Mouse (Mus musculus) left cerebral cortex, postnatal 36 days (tissue): ENCODE results near the gene Vps41. TPM values are rescaled to one million over a fixed set of nuclear protein-coding genes. Genes with fewer than 3 reads are reported as not detected.

Source experiments
- DNase-seq, 2 experiments: peaks; one replicate each; pipeline ENCODE4 v3.0.0; 2021 to 2022; ENCODE audit warnings: low spot score in 2 of 2, mixed read lengths in 1 of 2
- intact Hi-C: fragments of 180-260 bp; cut with DNase I; formaldehyde crosslinking; loops from one replicate; pipeline ENCODE4 v1.15.1; 2025
- total RNA-seq, 2 experiments: library from RNA; stranded (reverse); gene quantifications; 2 replicates each; pipeline ENCODE4 v1.2.3; 2021

The Vps41 gene
- total RNA-seq = 100 to 1,000 TPM; 146 to 150 TPM

DNA sequence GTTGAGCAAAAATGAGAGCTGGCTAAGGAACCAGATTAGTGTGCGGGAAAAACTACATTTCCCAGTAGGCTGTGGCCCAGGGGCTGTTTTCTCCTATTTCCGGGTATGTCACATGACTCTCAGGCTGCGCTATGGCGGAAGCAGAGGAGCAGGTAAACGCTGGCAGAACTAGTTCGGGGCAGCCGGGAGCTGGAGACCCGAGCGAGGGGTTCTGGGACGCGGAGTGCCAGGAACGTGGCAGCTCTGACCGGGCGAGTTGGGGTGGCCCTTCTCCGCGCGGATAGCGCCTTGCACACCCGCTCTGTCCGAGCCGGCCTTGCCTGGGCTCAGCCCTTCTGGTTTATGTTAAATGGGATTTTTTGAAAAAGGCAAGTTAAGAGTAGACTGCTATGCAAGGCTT is at the start of gene Vps41:
Vps41 (plus strand) TSS at position 102 of the 400 bp plus-strand sequence.
- intact Hi-C loops = loop anchor here (5.0 kb wide), 1 partner anchor 65 kb away; no protein-coding TSS in a partner anchor
- peak; percentile 78 to 82 for DNase-seq

- intact Hi-C loops = loop anchor here (2.0 to 5.0 kb wide), 2 partner anchors 576 to 642 kb away; no protein-coding TSS in a partner anchor
Measured at GRCm38 (mm10) chr13:18698518-18699065, 18.5 kb upstream of the Vps41 start.

GRCm38 (mm10) chr13:18711685-18712084 is 5.4 kb upstream of the Vps41 start:
- intact Hi-C loops = no loop called here
- DNase-seq = no peak

More at GRCm38 (mm10) chr13:18698518-18699065, 18.5 kb upstream of the Vps41 start:
- peak; percentile 50 to 54 for DNase-seq

DNA sequence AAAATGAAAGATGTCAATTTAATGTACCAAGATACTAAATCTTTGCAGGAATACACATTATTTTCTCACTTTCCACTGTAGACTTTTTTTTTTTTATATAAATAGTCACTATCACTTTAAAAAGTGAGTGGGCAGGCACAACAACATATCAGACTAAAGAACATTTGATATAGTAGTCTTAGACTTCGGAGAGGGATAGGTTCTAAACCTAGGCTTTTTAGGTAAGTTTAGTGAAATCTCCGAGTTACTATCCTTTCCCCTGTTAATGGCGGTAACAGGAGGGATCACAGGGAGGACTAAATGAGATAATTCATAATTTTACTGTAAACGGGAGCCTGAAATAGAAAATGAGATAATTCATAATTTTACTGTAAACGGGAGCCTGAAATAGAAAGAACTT is 379 bp upstream of the Vps41 start:
- intact Hi-C loops = loop anchor here (5.0 kb wide), 1 partner anchor 66 kb away; no protein-coding TSS in a partner anchor
- no peak for DNase-seq

DNA sequence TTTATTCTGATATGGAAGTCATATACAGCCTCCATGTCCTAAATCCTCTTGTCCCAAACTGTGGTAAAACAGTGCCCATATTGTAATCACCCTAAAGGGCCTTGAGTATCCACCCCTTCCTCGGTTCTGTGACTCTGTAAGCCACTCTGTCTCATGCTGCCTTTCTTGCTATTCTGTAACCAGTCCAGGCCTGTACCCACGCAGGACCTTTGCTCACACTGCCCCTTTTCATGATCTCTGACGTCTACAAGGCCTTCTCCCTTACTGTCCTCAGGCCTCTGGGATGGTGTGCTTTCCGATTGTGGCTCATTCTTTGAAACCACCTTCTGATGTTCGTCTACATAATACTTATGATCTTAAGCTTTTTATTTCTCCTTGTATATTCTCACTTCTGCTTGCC is 1.4 kb downstream of the Vps41 start:
- intact Hi-C loops = loop anchor here (5.0 kb wide), 1 partner anchor 64 kb away; no protein-coding TSS in a partner anchor
- DNase-seq = no peak

DNA sequence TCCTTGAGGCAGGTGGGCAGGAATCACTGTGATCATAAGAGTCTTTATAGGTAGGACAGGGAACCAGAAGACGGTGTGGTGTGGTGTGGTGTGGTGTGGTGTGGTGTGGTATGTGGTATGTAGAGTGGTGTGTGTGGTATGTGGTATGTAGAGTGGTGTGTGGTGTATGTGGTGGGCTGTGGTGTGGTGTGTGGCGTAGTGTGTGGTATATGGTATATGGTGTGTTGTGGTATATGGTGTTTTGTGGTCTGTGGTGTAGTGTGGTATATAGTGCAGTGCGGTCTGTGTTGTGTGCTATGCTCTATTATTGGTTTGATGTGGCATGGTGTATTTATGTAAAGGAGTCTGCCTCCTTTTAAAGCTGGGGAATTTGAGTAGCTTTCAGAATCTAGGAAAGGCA is 13.6 kb downstream of the Vps41 start:
- intact Hi-C loops = no loop called here
- no peak for DNase-seq

DNA sequence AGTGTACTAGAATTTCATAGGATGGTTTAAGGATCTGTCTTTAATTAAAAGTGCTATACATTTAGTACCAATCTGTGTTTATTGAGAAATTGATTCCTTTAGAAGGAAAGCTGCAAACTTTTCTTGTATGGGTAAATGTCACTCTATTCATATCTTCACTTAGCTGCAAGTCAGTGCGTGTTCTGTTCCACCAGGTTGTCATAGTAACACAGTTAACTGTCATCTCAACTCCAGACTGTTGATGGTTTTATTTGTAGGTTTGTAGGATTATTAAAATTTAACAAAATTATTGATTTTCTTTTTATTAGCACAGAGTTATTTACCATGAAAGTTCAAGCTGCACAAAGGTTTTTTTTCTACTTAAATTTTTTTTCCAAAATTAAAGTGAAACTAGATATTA is 19.5 kb downstream of the Vps41 start:
- DNase-seq = no peak
- intact Hi-C loops = no loop called here

DNA sequence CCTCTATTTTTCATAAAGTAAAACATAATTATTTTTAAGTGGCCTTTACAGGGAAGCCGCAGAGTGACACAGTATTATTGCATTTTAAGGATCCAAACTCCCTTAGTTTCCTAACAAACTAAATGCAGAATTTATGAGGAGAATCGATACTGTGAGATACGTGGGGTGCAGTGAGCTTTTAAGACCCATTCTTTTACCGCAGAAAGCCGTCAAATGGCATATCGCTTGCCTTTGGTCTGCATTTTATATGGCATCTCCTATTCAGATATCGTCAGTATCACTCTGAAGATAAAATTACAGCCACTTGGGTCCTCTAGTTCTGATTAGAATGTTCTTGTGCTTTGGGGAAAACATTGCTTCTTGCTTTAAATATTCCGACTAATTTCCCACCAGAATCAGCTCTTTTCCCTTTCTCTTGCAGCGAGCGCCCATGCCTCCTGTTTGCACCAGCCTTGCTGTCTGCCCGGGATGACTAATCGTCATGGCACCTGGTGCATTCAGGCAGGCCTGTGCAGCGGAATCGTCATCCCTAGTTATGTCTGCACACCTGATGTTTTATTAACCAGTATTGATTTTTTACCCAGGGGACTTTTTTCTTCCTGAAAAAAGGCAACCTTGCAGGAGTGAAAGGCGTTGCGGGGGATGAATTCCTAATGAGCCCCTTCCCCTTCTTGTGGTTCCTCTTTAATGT is 26.6 kb downstream of the Vps41 start:
- peak; percentile 28 to 56 for DNase-seq
- intact Hi-C loops = no loop called here

DNA sequence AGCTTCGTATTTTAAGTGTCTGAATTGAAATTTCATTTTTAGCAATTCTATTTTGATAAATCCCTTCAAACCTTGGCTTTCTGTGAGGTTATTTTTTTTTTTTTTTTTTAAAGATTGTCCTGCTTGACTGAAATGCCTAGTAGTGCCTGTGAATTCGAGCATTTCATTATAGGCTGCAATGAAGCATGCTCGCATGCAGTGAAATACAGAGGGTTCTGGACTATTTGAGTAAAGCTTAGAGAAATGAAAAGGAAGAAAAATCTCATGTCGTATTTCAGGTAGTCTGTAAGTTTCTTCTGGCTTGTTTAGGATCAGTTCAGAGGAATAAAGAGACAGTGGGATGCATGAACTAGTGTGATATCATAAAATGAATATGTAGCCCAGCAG is 27.2 kb downstream of the Vps41 start:
- intact Hi-C loops = no loop called here
- no peak for DNase-seq

DNA sequence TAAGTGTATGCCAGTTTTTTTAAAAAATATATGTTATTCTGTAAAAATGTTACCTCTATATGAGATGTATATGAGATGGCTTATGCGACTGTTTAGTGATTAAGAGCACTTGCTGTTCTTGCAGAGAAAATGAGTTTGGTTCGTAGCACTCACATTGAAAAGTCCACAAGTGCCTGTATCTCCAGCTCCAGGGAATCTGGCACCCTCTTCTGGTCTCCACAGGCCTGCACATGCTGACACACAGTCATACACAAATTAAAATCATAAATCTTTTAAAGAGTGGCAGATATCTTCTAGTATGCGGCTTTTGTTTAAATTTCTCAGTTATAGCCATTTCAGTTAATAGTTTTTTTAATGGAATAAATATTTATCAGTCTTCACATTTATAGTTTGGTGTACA is 40.9 kb downstream of the Vps41 start:
- intact Hi-C loops = no loop called here
- no peak for DNase-seq

GRCm38 (mm10) chr13:18759361-18760056 is 42.4 kb downstream of the Vps41 start:
- DNase-seq = no peak
- intact Hi-C loops = no loop called here

DNA sequence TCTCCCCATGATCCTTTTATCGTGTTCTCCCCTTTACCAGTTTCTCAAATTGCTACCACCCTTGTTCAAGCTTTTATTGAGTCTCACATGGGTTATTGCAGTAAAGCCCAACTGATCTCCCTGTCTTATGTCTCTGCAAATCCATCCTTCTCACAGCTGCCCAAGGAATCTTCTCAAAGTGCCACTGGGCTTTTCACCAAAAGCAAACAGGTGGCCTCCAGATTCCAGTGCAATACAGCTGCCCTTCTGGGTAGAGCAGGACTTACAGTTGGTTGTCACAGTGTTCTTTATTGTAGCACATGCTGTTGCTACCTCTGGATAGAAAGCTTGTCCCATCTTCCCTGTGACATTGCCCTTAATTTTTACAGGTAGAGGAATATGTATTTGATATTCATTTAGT is 44.4 kb downstream of the Vps41 start:
- DNase-seq = no peak

DNA sequence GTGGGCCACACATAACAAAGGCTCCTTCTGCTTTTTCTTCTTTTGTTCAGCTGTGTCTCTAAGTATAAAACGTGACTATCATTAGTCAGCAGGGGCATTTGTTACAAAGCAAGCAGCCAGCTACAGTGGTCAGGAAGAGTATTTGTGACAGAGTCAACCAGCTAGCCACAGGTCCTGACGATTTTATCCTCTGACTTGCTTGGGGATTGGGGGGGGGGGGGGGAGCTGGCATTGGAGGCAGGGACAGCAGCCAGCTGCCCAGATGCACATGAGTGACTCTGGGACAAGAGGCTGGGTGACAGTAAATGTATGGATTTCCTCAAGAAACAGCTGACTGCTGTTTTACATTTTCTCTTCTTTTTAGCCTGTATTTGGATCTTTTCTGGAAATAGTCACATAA is 50.8 kb downstream of the Vps41 start:
- intact Hi-C loops = no loop called here
- no peak for DNase-seq

More for the DNA sequence above, 44.4 kb downstream of the Vps41 start:
- intact Hi-C loops = no loop called here

GRCm38 (mm10) chr13:18768495-18768894 is 51.4 kb downstream of the Vps41 start:
- no peak for DNase-seq

GRCm38 (mm10) chr13:18773437-18774198 is 56.5 kb downstream of the Vps41 start:
- intact Hi-C loops = no loop called here
- DNase-seq = no peak

More at GRCm38 (mm10) chr13:18768495-18768894, 51.4 kb downstream of the Vps41 start:
- intact Hi-C loops = no loop called here

DNA sequence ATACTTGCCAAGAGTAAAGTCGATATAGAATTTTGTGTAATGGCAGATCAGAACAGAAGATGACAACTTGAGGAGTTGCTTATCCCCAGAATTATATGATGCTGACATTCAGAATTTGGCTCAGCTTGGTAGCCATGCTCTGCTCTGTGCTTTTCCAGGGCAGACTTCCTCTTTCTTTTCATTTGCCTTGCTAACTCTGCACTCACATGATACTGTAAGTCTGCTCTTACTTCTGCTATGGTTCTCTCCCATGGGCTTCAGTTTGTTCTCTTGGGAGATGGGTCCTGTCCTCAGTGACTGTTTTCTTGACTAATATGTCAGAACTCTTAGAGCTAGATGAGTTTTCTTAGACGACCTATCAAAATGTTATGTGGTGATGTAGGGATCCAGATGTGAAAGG is 64.2 kb downstream of the Vps41 start:
- intact Hi-C loops = loop anchor here (5.0 kb wide), 1 partner anchor 64 kb away; the partner anchor contains the start of gene Vps41

DNA sequence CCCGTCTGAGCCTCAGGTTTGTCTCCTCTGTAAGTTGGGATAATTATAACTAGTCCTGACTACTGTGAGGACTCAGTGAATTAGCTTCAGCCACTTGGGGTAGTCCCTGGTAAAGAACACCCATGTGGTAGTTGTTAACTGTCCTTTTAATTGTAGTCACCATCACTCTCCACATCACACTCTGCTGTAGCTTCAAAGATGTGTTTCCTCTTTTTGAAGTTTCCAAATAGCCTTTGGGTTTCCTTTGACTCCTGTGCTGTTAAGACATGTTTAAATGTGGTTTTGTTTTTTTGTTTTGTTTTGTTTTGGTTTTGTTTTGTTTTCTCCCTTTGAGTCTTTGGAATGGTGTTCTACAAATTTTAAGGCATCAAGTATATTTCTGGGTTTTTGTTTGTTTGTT is 68.6 kb downstream of the Vps41 start:
- no peak for DNase-seq

More for the DNA sequence above, 64.2 kb downstream of the Vps41 start:
- DNase-seq = no peak

GRCm38 (mm10) chr13:18788040-18788439 is 71.0 kb downstream of the Vps41 start:
- intact Hi-C loops = no loop called here

More for the DNA sequence above, 68.6 kb downstream of the Vps41 start:
- intact Hi-C loops = no loop called here

DNA sequence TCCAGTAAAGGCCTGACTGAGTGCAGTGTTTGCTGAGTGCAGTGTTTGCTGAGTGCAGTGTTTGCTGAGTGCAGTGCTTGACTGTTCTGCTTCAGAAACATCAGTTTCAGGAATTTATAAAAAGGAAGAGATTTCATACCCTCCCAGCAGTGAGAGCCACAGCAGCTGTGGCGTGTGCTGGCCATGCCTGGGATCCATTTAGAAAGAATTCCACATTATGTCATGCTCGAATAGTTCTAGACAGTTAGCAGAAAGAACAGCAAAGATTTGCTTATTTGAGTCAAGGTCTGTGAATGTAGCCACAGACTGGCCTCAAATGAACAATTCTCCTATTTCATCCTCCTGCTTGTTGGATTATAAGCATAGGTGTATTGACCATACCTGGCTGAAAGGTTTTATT is 71.6 kb downstream of the Vps41 start:
- intact Hi-C loops = no loop called here
- DNase-seq = no peak

More at GRCm38 (mm10) chr13:18788040-18788439, 71.0 kb downstream of the Vps41 start:
- DNase-seq = no peak

DNA sequence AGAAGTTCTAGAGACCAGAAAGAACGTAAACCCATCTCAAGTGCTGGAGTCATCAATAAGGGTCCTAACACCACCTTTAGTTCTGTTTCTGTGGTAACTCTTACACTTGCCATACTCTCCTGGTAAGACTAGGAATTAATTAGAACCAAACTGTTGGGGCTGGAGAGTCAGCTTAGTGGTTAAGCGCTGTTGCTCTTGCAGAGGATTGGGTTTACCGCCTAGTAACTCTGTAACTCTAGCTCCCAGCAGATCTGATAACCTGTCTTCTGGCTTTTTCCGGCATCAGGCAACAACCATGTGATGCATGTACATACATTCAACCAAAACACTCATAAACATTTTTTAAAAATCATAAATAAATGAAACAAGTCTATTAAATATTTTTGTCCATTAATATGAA is 72.6 kb downstream of the Vps41 start:
- intact Hi-C loops = no loop called here
- DNase-seq = no peak
